Mouse (Mus musculus): ENCODE results near the gene Snx21. TPM values are rescaled to one million over a fixed set of nuclear protein-coding genes. Genes with fewer than 3 reads are reported as not detected.
A peak's percentile ranks its signal among the peaks of the same experiment; 100 is the strongest.

Snx21 gene
- polyA plus RNA-seq, 2 experiments: 26.0 to 29.2 TPM

GRCm38 (mm10) chr2:164783926-164784581 lies 1.6 kb upstream of the Snx21 start:
- no peak overlapping the region for H3K9ac ChIP-seq (ENCODE audit: low read depth, low read length, severe bottlenecking)
- no peak for ATAC-seq (ENCODE audit: low FRiP score, low read depth)
- 72% methylated on average over 7 of the region's 7 CpGs for WGBS

GRCm38 (mm10) chr2:164784869-164785420 lies 678 bp upstream of the Snx21 start:
- Histone ChIP-seq H3K4me1 (ENCODE audit: control insufficient read depth, insufficient read depth, low read length) (peaks cover 14% of the 10 kb centered on the region; the same call in 1 of the 2 replicates), H3K27ac (replicated peaks; ENCODE audit: low read depth, low read length) (peak overlapping the region; percentile 84; the same call in 1 of the 2 replicates), H3K4me3 (replicated peaks; ENCODE audit: low read length) (peak overlapping the region; percentile 78), H3K36me3 (ENCODE audit: control insufficient read depth, insufficient read depth, low read length) (peaks cover 11% of the 10 kb centered on the region), H3K27me3 (ENCODE audit: control insufficient read depth, insufficient read depth, low read length) (no peaks in the 10 kb centered on the region), H3K4me2 (replicated peaks; ENCODE audit: low read depth, low read length, severe bottlenecking) (peak overlapping the region; percentile 91), H3K9ac (ENCODE audit: low read depth, low read length, severe bottlenecking) (peak overlapping the region; percentile 77), H3K9me3 (ENCODE audit: control insufficient read depth, low read length) (no peaks in the 10 kb centered on the region)
- 6% methylated on average over 7 of the region's 7 CpGs for WGBS
- TF ChIP-seq POLR2A (IDR thresholded peaks at IDR 0.05; ENCODE audit: borderline replicate concordance, extremely low read depth, insufficient read depth, insufficient read length): no peak
- ATAC-seq (ENCODE audit: low FRiP score, low read depth): no peak
- DNase-seq (ENCODE audit: low spot score): no peak

More at GRCm38 (mm10) chr2:164783926-164784581, 1.6 kb upstream of the Snx21 start:
- no peak for TF ChIP-seq POLR2A (IDR thresholded peaks at IDR 0.05; ENCODE audit: borderline replicate concordance, extremely low read depth, insufficient read depth, insufficient read length)
- Histone ChIP-seq H3K27me3 (ENCODE audit: control insufficient read depth, insufficient read depth, low read length) (no peaks in the 10 kb centered on the region), H3K9me3 (ENCODE audit: control insufficient read depth, low read length) (no peaks in the 10 kb centered on the region), H3K4me1 (ENCODE audit: control insufficient read depth, insufficient read depth, low read length) (peaks cover 14% of the 10 kb centered on the region; the same call in 1 of the 2 replicates), H3K36me3 (ENCODE audit: control insufficient read depth, insufficient read depth, low read length) (peaks cover 9% of the 10 kb centered on the region), H3K27ac (replicated peaks; ENCODE audit: low read depth, low read length) (no peak overlapping the region), H3K4me2 (replicated peaks; ENCODE audit: low read depth, low read length, severe bottlenecking) (no peak overlapping the region), H3K4me3 (replicated peaks; ENCODE audit: low read length) (no peak overlapping the region)
- no peak for DNase-seq (ENCODE audit: low spot score)

GRCm38 (mm10) chr2:164786388-164786885 lies 814 bp downstream of the Snx21 start:
- peaks cover 22% of the 10 kb centered on the region for H3K36me3 ChIP-seq (ENCODE audit: control insufficient read depth, insufficient read depth, low read length)
- peak overlapping the region; percentile 91 for H3K4me2 ChIP-seq (replicated peaks; ENCODE audit: low read depth, low read length, severe bottlenecking)
- WGBS: 6% methylated on average over 15 of the region's 15 CpGs
- peak overlapping the region; percentile 77 for H3K9ac ChIP-seq (ENCODE audit: low read depth, low read length, severe bottlenecking)
- TF ChIP-seq POLR2A (IDR thresholded peaks at IDR 0.05; ENCODE audit: borderline replicate concordance, extremely low read depth, insufficient read depth, insufficient read length): no peak
- peaks cover 14% of the 10 kb centered on the region; the same call in 1 of the 2 replicates for H3K4me1 ChIP-seq (ENCODE audit: control insufficient read depth, insufficient read depth, low read length)
- no peaks in the 10 kb centered on the region for H3K9me3 ChIP-seq (ENCODE audit: control insufficient read depth, low read length)
- DNase-seq (ENCODE audit: low spot score) (no peak), ATAC-seq (ENCODE audit: low FRiP score, low read depth) (no peak)
- peak overlapping the region; percentile 84 for H3K27ac ChIP-seq (replicated peaks; ENCODE audit: low read depth, low read length)
- H3K27me3 ChIP-seq (ENCODE audit: control insufficient read depth, insufficient read depth, low read length): no peaks in the 10 kb centered on the region
- peak overlapping the region; percentile 78 for H3K4me3 ChIP-seq (replicated peaks; ENCODE audit: low read length)

- Histone ChIP-seq H3K4me1 (ENCODE audit: control insufficient read depth, insufficient read depth, low read length) (peaks cover 14% of the 10 kb centered on the region; the same call in 1 of the 2 replicates), H3K9me3 (ENCODE audit: control insufficient read depth, low read length) (no peaks in the 10 kb centered on the region), H3K27ac (replicated peaks; ENCODE audit: low read depth, low read length) (0 out of 2 replicates have a peak overlapping the region, but pooled peaks have one; percentile 1), H3K27me3 (ENCODE audit: control insufficient read depth, insufficient read depth, low read length) (no peaks in the 10 kb centered on the region), H3K9ac (ENCODE audit: low read depth, low read length, severe bottlenecking) (peak overlapping the region; percentile 77; the same call in 1 of the 2 replicates), H3K36me3 (ENCODE audit: control insufficient read depth, insufficient read depth, low read length) (peaks cover 27% of the 10 kb centered on the region), H3K4me3 (replicated peaks; ENCODE audit: low read length) (peak overlapping the region; percentile 78), H3K4me2 (replicated peaks; ENCODE audit: low read depth, low read length, severe bottlenecking) (peak overlapping the region; percentile 91)
- DNase-seq (ENCODE audit: low spot score) (no peak), ATAC-seq (ENCODE audit: low FRiP score, low read depth) (no peak)
- no peak for TF ChIP-seq POLR2A (IDR thresholded peaks at IDR 0.05; ENCODE audit: borderline replicate concordance, extremely low read depth, insufficient read depth, insufficient read length)
- WGBS: 84% methylated on average over 3 of the region's 3 CpGs
Observed at GRCm38 (mm10) chr2:164787032-164787431, 1.4 kb downstream of the Snx21 start.

- Histone ChIP-seq H3K4me2 (replicated peaks; ENCODE audit: low read depth, low read length, severe bottlenecking) (no peak overlapping the region), H3K4me3 (replicated peaks; ENCODE audit: low read length) (no peak overlapping the region), H3K27ac (replicated peaks; ENCODE audit: low read depth, low read length) (no peak overlapping the region), H3K27me3 (ENCODE audit: control insufficient read depth, insufficient read depth, low read length) (no peaks in the 10 kb centered on the region), H3K9ac (ENCODE audit: low read depth, low read length, severe bottlenecking) (no peak overlapping the region), H3K9me3 (ENCODE audit: control insufficient read depth, low read length) (no peaks in the 10 kb centered on the region), H3K4me1 (ENCODE audit: control insufficient read depth, insufficient read depth, low read length) (peaks cover 14% of the 10 kb centered on the region; the same call in 1 of the 2 replicates), H3K36me3 (ENCODE audit: control insufficient read depth, insufficient read depth, low read length) (peaks cover 35% of the 10 kb centered on the region)
- DNase-seq (ENCODE audit: low spot score) (no peak), ATAC-seq (ENCODE audit: low FRiP score, low read depth) (no peak)
- 84% methylated on average over 10 of the region's 10 CpGs for WGBS
- TF ChIP-seq POLR2A (IDR thresholded peaks at IDR 0.05; ENCODE audit: borderline replicate concordance, extremely low read depth, insufficient read depth, insufficient read length): no peak
Observed at GRCm38 (mm10) chr2:164787779-164788178, 2.2 kb downstream of the Snx21 start.

Data from limb, embryonic 14.5 days (tissue).